Mouse (Mus musculus) heart, embryonic 11.5 days (tissue): Measurements from ENCODE around the gene Zfp639. TPM values are rescaled to one million over a fixed set of nuclear protein-coding genes. Genes with fewer than 3 reads are reported as not detected.
A peak's percentile ranks its signal among the peaks of the same experiment; 100 is the strongest.

ENCODE experiments used
- ATAC-seq: fragments of 200-750 bp; cut with Nextera tagmentation; replicated peaks from 2 replicates; pipeline ENCODE4 v1.8.0; 2017; ENCODE audit warnings: moderate library complexity; ENCODE audit not compliant: insufficient number of reproducible peaks, low FRiP score, low TSS enrichment
- H3K27ac ChIP-seq: fragments of 300-500 bp; sonication (generic); 2 replicates; pipeline ENCODE4 v1.5.1; 2014; ENCODE audit warnings: mild to moderate bottlenecking, low read depth, low read length
- H3K27me3 ChIP-seq: fragments of 300-500 bp; sonication (generic); 2 replicates; pipeline ENCODE4 v1.6.1; 2014; ENCODE audit warnings: mild to moderate bottlenecking, low read length, mixed read lengths; ENCODE audit not compliant: control insufficient read depth, insufficient read depth
- H3K36me3 ChIP-seq: fragments of 300-500 bp; sonication (generic); 2 replicates; pipeline ENCODE4 v1.6.1; 2014; ENCODE audit warnings: mild to moderate bottlenecking, low read length, moderate library complexity, mixed read lengths; ENCODE audit not compliant: control insufficient read depth, insufficient read depth
- H3K4me1 ChIP-seq: fragments of 300-500 bp; sonication (generic); 2 replicates; pipeline ENCODE4 v1.6.1; 2014; ENCODE audit warnings: low read length; ENCODE audit not compliant: control insufficient read depth, insufficient read depth
- H3K4me2 ChIP-seq: fragments of 300-500 bp; sonication (generic); 2 replicates; pipeline ENCODE4 v1.6.1; 2014; ENCODE audit warnings: mild to moderate bottlenecking, moderate library complexity
- H3K4me3 ChIP-seq: fragments of 300-500 bp; sonication (generic); 2 replicates; pipeline ENCODE4 v1.5.1; 2014; ENCODE audit warnings: low read depth, low read length
- H3K9ac ChIP-seq: fragments of 300-500 bp; sonication (generic); 2 replicates; pipeline ENCODE4 v1.6.1; 2014; ENCODE audit warnings: mild to moderate bottlenecking, low read depth, low read length, moderate library complexity
- H3K9me3 ChIP-seq: fragments of 300-500 bp; sonication (generic); replicated peaks from 2 replicates; pipeline ENCODE4 v1.6.1; 2016; ENCODE audit warnings: low read length; ENCODE audit not compliant: control insufficient read depth
- WGBS: fragments of 180-500 bp; shearing (Covaris S2); extraction: QIAGEN DNeasy Blood & Tissue Kit; methylation state at CpG from one replicate; pipeline ENCODE4 v1.1.7; 2014; ENCODE audit not compliant: insufficient replicate concordance; 5-methylcytosine and 5-hydroxymethylcytosine counted together
- polyA plus RNA-seq: library from polyadenylated mRNA; unstranded; fragments of >200 nt; fragmentation: Nextera tagmentation; extraction: Ambion mirVana; gene quantifications from 2 replicates; pipeline ENCODE4 v1.2.1, GENCODE M21; 2014

Zfp639 gene
- polyA plus RNA-seq, 1 experiment from 2014 or later: 37.4 TPM

DNA sequence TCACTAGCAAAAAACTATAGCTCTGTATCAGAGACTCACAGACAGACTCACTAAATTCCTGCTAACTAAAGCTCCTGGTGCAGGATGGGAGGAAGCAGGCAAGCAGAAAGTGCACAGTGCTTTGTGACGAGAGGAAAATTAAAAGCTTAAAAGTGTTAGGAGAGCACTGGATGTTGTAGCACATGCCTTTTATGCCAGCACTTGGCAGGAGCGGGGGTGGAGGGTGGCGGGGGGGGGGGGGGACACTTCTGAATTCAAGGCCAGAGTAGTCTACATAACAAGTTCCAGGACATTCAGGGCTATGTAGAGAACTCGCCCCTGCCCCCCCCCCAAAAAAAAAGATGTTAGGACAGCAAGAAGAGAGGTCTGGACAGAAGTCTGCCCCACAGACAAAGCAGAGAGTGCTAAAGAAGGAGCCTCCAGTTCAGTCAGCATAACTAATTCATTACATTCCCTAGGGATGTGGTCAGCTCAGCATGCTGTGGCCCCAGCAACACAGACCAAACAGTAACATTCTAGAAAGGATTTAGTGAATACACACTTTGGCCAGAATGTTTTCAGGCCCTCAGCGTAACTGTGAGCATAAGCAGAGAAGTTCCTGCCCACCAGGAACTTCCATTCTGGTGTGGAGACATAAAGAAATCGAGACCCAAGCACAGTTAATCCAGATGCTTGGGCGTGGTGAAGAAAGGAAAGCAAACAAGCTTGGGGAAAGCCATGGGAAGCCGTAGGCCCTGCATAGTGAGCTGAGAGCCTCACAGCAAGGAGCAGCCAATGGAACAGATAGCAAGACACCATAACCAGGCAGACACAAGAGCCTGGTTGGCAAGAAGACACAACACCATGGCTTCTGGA lies 14.0 kb upstream of the Zfp639 start:
- H3K4me3 ChIP-seq: no peak overlapping the region
- no peak for ATAC-seq
- H3K36me3 ChIP-seq: no peaks in the 10 kb centered on the region
- WGBS: 45% methylated on average over 8 of the region's 8 CpGs
- H3K9ac ChIP-seq: no peak overlapping the region
- no peaks in the 10 kb centered on the region for H3K27me3 ChIP-seq
- H3K9me3 ChIP-seq: no peaks in the 10 kb centered on the region
- no peak overlapping the region for H3K4me2 ChIP-seq
- H3K27ac ChIP-seq: 0 out of 2 replicates have a peak overlapping the region, but pooled peaks have one; percentile 22
- H3K4me1 ChIP-seq: peaks cover 3% of the 10 kb centered on the region; the same call in 1 of the 2 replicates

DNA sequence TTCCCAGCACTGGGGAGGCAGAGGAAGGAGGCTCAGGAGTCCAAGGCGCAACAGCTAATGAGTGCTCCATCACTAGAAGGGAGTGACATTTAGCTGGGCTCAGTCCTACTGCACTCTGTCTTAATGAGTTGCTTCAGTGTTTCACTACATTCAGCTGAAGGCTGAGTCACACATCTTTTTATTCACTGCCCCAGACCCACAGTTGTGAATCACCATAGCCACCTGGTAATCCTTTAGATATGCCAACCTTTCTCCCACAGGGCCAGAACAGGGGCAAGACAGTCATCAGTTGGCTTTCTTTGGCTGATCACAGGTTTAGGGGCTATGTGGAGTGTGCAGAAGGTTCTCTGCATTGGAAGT lies 13.4 kb upstream of the Zfp639 start:
- Histone ChIP-seq H3K9me3 (no peaks in the 10 kb centered on the region), H3K27me3 (no peaks in the 10 kb centered on the region), H3K4me2 (no peak overlapping the region), H3K27ac (0 out of 2 replicates have a peak overlapping the region, but pooled peaks have one; percentile 22), H3K36me3 (no peaks in the 10 kb centered on the region), H3K4me3 (no peak overlapping the region), H3K4me1 (peaks cover 3% of the 10 kb centered on the region; the same call in 1 of the 2 replicates), H3K9ac (no peak overlapping the region)
- no peak for ATAC-seq
- 89% methylated on average over 1 of the region's 1 CpGs for WGBS

DNA sequence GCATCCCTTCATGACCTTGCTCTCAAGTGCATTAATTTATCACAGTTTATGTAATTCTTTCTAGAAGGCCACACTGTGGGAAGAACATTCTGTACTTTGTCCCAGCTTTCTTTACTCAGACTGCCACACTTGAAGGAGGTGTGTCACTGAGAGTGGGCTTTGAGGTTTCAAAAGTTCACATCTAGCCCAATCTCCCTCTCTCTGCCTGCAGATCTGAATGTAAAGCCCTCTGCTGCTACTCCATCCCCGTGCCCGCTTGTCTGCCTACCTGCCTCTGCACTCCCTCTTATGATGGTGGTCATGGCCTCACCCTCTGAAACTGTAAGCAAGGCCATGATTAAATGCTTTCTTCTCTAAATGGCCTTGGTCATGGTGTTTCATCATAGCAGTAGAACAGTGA lies 9.7 kb upstream of the Zfp639 start:
- Histone ChIP-seq H3K27ac (no peak overlapping the region), H3K36me3 (no peaks in the 10 kb centered on the region), H3K27me3 (no peaks in the 10 kb centered on the region), H3K9ac (no peak overlapping the region), H3K4me1 (peaks cover 3% of the 10 kb centered on the region; the same call in 1 of the 2 replicates), H3K4me3 (no peak overlapping the region), H3K4me2 (no peak overlapping the region), H3K9me3 (no peaks in the 10 kb centered on the region)
- no peak for ATAC-seq
- WGBS: 63% methylated on average over 2 of the region's 2 CpGs

DNA sequence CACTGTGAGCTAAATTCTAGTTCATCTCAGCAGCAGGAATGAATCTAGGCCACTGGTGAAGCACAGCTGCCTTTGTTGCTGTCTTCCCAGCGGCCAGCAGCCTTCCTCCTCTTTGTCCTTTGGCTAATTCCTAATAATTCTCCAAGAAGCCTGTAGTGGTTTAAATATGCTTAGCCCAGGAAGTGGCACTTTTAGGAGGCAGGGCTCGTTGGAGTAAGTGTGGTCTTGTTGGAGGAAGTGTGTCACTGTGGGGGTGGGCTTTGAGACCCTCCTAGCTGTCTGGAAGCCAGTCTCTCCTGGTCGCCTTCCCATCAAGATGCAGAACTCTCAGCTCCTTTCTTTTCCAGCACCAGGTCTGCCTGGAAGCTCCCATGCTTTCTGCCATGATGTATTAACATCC lies 4.2 kb upstream of the Zfp639 start:
- 69% methylated on average over 3 of the region's 3 CpGs for WGBS
- Histone ChIP-seq H3K9me3 (no peaks in the 10 kb centered on the region), H3K4me1 (no peaks in the 10 kb centered on the region), H3K27ac (no peak overlapping the region), H3K4me2 (no peak overlapping the region), H3K36me3 (no peaks in the 10 kb centered on the region), H3K27me3 (no peaks in the 10 kb centered on the region), H3K4me3 (no peak overlapping the region), H3K9ac (no peak overlapping the region)
- no peak for ATAC-seq

DNA sequence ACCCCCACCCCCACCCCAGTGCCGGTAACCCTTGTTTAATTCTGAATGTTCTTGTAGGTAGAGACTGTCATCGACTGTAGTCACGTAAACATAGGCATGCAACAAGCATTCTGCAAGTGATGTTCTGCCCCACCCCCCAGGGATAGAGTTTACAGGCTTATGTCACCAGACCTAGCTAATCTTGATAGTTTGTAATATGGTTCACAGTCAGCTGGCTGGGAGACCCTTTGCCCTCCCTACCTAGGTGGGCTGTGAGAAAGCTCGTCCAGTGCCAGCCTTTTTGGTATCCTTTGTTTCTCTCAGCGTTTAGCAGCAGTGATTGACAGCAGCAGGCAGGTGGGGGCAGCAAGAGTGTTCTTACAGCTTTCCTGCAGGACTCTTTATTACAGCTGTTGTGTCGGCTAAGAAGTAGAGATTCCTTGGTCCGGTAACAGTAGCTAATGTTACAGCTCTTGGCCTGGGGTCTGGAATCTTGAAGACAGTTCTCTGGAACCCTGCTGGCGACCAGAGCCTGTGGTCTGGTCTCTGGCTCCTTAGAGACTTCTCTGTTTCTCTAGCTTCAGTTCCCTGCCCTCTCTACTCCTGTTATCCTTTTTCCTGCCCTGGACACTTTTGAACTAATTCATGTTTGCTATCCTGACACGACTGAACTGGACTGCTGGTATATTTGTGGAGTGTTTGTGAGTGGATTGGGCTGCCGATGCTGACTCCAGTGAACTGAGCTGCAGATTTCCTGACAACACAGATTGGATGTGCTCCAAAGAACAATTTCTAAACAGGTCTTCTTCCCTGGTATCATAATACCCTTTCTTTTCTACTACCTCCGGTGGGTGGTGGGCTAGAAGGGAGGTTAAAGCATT lies 3.5 kb upstream of the Zfp639 start:
- Histone ChIP-seq H3K4me3 (no peak overlapping the region), H3K4me2 (no peak overlapping the region), H3K9me3 (no peaks in the 10 kb centered on the region), H3K36me3 (no peaks in the 10 kb centered on the region), H3K9ac (no peak overlapping the region), H3K27ac (no peak overlapping the region), H3K4me1 (peaks cover 3% of the 10 kb centered on the region; the same call in 1 of the 2 replicates), H3K27me3 (no peaks in the 10 kb centered on the region)
- no peak for ATAC-seq
- 59% methylated on average over 11 of the region's 11 CpGs for WGBS

DNA sequence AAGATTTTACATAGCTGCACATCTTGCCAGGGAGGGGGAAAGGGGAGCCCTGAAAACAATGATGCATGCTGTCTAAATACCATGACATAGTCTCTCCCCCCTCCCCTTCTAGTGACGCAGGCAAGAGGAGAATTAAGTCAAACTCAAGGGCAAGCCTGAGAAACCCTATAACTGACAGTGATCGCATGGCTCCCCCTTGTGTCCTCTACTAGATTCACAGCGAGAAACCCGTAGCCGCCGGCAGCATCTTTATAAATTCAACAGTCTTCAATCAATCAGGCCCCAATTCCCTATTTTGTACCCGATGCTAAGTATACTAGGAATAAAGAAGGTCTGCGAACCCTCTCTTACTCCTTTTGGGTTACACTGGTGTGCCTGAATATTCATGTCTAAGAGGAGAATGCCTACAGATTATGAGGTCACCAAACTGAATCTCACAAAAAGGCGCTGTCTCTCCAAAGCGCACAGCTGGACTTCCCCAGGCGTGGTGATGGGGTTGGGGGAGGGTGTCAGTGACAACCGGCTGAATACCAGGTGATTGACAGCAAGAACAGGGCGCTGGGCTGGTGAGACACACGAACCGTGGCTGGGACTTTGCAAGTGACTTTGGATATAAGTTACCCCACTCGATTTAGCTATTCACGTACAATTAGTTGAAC lies 1.3 kb upstream of the Zfp639 start:
- H3K9ac ChIP-seq: peak overlapping the region; percentile 58; the same call in 1 of the 2 replicates
- peaks cover 6% of the 10 kb centered on the region; the same call in 1 of the 2 replicates for H3K4me1 ChIP-seq
- H3K27me3 ChIP-seq: no peaks in the 10 kb centered on the region
- 2% methylated on average over 17 of the region's 17 CpGs for WGBS
- peak overlapping the region; percentile 24 for H3K4me3 ChIP-seq
- H3K9me3 ChIP-seq: no peaks in the 10 kb centered on the region
- ATAC-seq: no peak
- no peaks in the 10 kb centered on the region for H3K36me3 ChIP-seq
- peak overlapping the region; percentile 84 for H3K4me2 ChIP-seq
- H3K27ac ChIP-seq: no peak overlapping the region

DNA sequence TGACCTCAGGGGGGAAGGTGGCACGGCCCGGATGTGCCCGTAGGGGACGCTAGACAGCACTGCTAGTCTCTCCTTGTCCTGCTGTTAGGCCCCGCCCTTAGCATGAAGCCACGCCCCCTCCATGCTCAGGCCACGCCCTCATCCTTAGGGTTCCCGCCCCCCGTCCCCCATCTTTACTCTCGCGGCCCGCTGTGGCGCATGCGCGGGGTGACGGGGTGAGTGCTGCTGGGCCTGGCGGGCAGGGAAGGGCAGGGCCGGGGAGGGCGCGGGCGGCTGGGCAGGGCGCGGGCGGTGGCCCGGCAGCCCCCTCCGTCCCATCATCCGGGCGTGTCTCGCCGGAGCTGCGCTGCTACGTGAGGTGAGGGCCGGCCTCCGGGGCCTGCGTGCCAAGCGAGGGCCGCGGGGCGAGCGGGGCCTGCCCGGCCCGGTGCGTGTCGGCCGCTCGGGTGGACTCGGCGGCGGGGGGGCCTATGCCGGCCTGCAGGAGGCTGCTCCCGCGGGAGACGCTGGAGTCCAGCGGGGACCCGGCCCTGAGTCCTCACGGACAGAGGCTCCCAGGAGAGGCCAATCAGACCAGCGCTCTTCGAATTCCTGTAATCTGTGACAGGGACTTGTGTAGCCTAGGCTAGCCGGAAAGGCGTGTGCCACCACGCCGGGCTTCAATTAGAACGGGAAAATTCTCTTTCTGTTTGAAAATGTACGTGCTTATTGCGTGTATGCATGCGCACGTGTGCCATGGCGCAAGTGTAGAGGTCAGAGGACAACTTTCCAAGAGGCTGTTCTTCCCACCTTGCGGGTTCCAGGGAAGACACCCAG lies 524 bp downstream of the Zfp639 start:
- Histone ChIP-seq H3K27ac (peak overlapping the region; percentile 68), H3K4me1 (peaks cover 6% of the 10 kb centered on the region; the same call in 1 of the 2 replicates), H3K9me3 (no peaks in the 10 kb centered on the region), H3K36me3 (no peaks in the 10 kb centered on the region), H3K4me2 (peak overlapping the region; percentile 84), H3K27me3 (no peaks in the 10 kb centered on the region), H3K4me3 (peak overlapping the region; percentile 88), H3K9ac (peak overlapping the region; percentile 93)
- WGBS: under 1% methylated on average over 66 of the region's 69 CpGs
- peak; percentile 96 for ATAC-seq
